Mouse (Mus musculus) hindbrain, embryonic 12.5 days (tissue): ENCODE measurements around the gene Akt3. TPM values are rescaled to one million over a fixed set of nuclear protein-coding genes. Genes with fewer than 3 reads are reported as not detected.
A peak's percentile ranks its signal among the peaks of the same experiment; 100 is the strongest.

Experiments
- ATAC-seq: fragments of 200-750 bp; cut with Nextera tagmentation; 2 replicates; pipeline ENCODE4 v1.8.0; 2017; ENCODE audit warnings: moderate TSS enrichment; ENCODE audit not compliant: low FRiP score
- H3K27ac ChIP-seq: fragments of 300-500 bp; sonication (generic); 2 replicates; pipeline ENCODE4 v1.5.1; 2016; ENCODE audit warnings: mild to moderate bottlenecking
- H3K27me3 ChIP-seq: fragments of 300-500 bp; sonication (generic); 2 replicates; pipeline ENCODE4 v1.6.1; 2016; ENCODE audit warnings: mild to moderate bottlenecking
- H3K36me3 ChIP-seq: fragments of 300-500 bp; sonication (generic); 2 replicates; pipeline ENCODE4 v1.6.1; 2016; ENCODE audit warnings: mild to moderate bottlenecking
- H3K4me1 ChIP-seq: fragments of 300-500 bp; sonication (generic); 2 replicates; pipeline ENCODE4 v1.6.1; 2016
- H3K4me2 ChIP-seq: fragments of 300-500 bp; sonication (generic); replicated peaks from 2 replicates; pipeline ENCODE4 v1.6.1; 2016; ENCODE audit warnings: mild to moderate bottlenecking
- H3K4me3 ChIP-seq: fragments of 300-500 bp; sonication (generic); 2 replicates; pipeline ENCODE4 v1.5.1; 2016; ENCODE audit warnings: mild to moderate bottlenecking
- H3K9ac ChIP-seq: fragments of 300-500 bp; sonication (generic); 2 replicates; pipeline ENCODE4 v1.6.1; 2016; ENCODE audit warnings: mild to moderate bottlenecking, moderate library complexity
- H3K9me3 ChIP-seq: fragments of 300-500 bp; sonication (generic); replicated peaks from 2 replicates; pipeline ENCODE4 v1.6.1; 2016; ENCODE audit warnings: mild to moderate bottlenecking
- WGBS: fragments of 180-500 bp; shearing (Covaris S2); methylation state at CpG from one replicate; pipeline ENCODE4 v1.1.7; 2016; 5-methylcytosine and 5-hydroxymethylcytosine counted together
- polyA plus RNA-seq: library from polyadenylated mRNA; unstranded; fragments of >200 nt; fragmentation: Nextera tagmentation; extraction: Ambion mirVana; gene quantifications from 2 replicates; pipeline ENCODE4 v1.2.1, GENCODE M21; 2016

Akt3 gene
- polyA plus RNA-seq, 1 experiment from 2014 or later, result 28.8 TPM

GRCm38 (mm10) chr1:177039093-177039674 lies 218.8 kb downstream of the Akt3 start:
- 0 out of 2 replicates have a peak, but pooled peaks have one; percentile 40 for ATAC-seq
- H3K9me3 ChIP-seq, result no peaks in the 10 kb centered on the region

GRCm38 (mm10) chr1:177038383-177038782 lies 219.6 kb downstream of the Akt3 start:
- H3K9me3 ChIP-seq, result no peaks in the 10 kb centered on the region
- no peak overlapping the region for H3K9ac ChIP-seq
- H3K4me2 ChIP-seq, result no peak overlapping the region
- H3K27me3 ChIP-seq, result no peaks in the 10 kb centered on the region
- H3K4me3 ChIP-seq, result no peak overlapping the region
- H3K4me1 ChIP-seq, result no peaks in the 10 kb centered on the region; the same call in 1 of the 2 replicates
- ATAC-seq, result no peak
- 40% methylated on average over 2 of the region's 2 CpGs for WGBS
- no peaks in the 10 kb centered on the region for H3K36me3 ChIP-seq
- H3K27ac ChIP-seq, result no peak overlapping the region

More at GRCm38 (mm10) chr1:177039093-177039674, 218.8 kb downstream of the Akt3 start:
- H3K4me2 ChIP-seq, result no peak overlapping the region
- H3K27me3 ChIP-seq, result no peaks in the 10 kb centered on the region
- H3K27ac ChIP-seq, result no peak overlapping the region
- H3K4me1 ChIP-seq, result no peaks in the 10 kb centered on the region; the same call in 1 of the 2 replicates
- no peaks in the 10 kb centered on the region for H3K36me3 ChIP-seq
- no peak overlapping the region for H3K9ac ChIP-seq
- H3K4me3 ChIP-seq, result no peak overlapping the region
- WGBS, result 72% methylated on average over 6 of the region's 6 CpGs

DNA sequence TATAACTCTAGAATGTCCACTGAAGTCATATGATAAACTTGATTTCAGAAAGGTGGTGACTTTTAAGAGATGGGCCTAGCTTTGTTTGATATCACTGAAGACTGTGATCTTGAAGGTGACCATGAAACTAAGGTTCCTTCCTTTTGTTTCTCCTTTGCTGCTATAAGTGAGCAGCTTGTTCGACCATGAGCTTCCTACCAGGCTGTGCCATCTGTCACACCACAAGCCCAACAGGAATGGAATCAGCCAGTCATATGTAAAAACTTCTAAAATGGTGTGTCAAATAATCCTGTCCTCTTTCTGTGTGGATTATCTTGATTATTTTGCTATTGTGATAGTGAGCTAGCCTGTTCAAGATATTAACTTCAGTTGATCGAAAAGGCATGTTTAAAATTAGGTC lies 222.5 kb downstream of the Akt3 start:
- H3K27me3 ChIP-seq, result no peaks in the 10 kb centered on the region
- no peak overlapping the region for H3K27ac ChIP-seq
- 78% methylated on average over 2 of the region's 2 CpGs for WGBS
- no peak overlapping the region for H3K4me3 ChIP-seq
- ATAC-seq, result no peak
- H3K9ac ChIP-seq, result no peak overlapping the region
- H3K4me1 ChIP-seq, result no peaks in the 10 kb centered on the region; the same call in 1 of the 2 replicates
- no peak overlapping the region for H3K4me2 ChIP-seq
- peaks cover 4% of the 10 kb centered on the region; the same call in 1 of the 2 replicates for H3K36me3 ChIP-seq
- H3K9me3 ChIP-seq, result no peaks in the 10 kb centered on the region

DNA sequence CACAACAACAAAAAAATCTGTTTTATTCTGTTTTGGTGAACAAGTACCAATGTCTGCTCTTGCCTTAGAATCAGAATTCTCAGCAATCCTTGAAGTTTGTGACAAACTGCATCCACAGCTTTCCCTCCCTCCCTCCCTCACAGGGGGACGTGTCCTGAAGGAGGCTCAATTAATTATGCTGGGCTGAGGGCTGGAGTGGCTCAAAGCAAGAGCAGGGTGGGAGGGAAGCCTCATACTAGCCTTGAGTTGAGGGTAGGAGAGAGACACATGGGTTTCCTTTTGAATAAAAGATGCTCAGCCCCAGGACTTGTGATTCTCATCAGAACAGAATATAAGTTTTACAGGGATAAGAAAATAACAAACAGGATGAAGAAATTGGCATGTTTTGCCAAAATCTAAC lies 225.8 kb downstream of the Akt3 start:
- Histone ChIP-seq H3K9ac (no peak overlapping the region), H3K4me1 (0 out of 2 replicates have a peak, but pooled peaks cover 2% of the 10 kb centered on the region), H3K4me3 (no peak overlapping the region), H3K36me3 (peaks cover 4% of the 10 kb centered on the region; the same call in 1 of the 2 replicates), H3K4me2 (no peak overlapping the region), H3K9me3 (no peaks in the 10 kb centered on the region), H3K27ac (no peak overlapping the region), H3K27me3 (no peaks in the 10 kb centered on the region)
- 9% methylated on average over 1 of the region's 1 CpGs for WGBS
- no peak for ATAC-seq

DNA sequence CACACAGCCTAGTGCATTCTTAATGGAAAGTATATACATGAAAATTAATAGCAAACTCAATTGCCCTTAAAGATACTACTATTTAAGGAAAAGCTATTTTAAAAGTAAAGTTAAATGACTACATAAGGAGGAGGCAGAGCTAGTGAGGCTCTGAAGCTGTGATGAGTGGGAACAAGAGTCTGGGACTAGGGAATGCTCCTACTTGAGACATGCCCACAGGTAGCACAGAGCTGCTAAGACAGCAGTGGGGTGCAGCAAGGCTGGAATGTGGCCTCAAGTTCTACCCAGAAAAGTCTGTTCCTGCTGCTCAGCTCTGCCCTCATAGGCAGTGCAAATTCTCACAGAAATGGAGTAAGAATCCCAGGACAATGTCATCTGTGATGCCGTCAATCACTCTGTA lies 226.8 kb downstream of the Akt3 start:
- Histone ChIP-seq H3K9ac (no peak overlapping the region), H3K27me3 (no peaks in the 10 kb centered on the region), H3K4me1 (0 out of 2 replicates have a peak, but pooled peaks cover 2% of the 10 kb centered on the region), H3K4me3 (no peak overlapping the region), H3K36me3 (peaks cover 4% of the 10 kb centered on the region; the same call in 1 of the 2 replicates), H3K4me2 (no peak overlapping the region), H3K9me3 (no peaks in the 10 kb centered on the region), H3K27ac (no peak overlapping the region)
- ATAC-seq, result no peak
- 94% methylated on average over 1 of the region's 1 CpGs for WGBS

DNA sequence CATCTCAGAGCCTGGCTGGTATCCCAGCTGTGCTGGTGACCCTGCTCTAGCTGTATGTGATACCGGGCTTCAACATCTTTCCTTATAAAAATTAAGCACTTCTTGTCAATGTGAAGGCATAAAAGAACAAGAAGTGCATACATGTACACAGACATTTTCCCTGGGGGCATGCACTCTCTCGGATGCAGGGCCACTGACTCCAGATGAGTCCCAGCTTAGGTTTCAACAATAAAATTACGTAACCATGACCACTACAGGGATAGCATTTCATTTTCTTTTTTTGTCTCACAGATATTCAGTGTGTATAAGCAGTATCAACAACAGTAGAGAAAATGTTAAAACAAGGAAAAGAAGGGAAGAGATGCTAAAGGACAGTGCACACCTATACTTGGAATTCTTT lies 227.3 kb downstream of the Akt3 start:
- no peak overlapping the region for H3K4me2 ChIP-seq
- ATAC-seq, result peak; percentile 29; the same call in 1 of the 2 replicates
- no peak overlapping the region for H3K4me3 ChIP-seq
- H3K27ac ChIP-seq, result no peak overlapping the region
- H3K9ac ChIP-seq, result no peak overlapping the region
- no peaks in the 10 kb centered on the region for H3K27me3 ChIP-seq
- peaks cover 4% of the 10 kb centered on the region; the same call in 1 of the 2 replicates for H3K36me3 ChIP-seq
- 0 out of 2 replicates have a peak, but pooled peaks cover 2% of the 10 kb centered on the region for H3K4me1 ChIP-seq
- WGBS, result 52% methylated on average over 3 of the region's 3 CpGs
- H3K9me3 ChIP-seq, result no peaks in the 10 kb centered on the region

GRCm38 (mm10) chr1:177029032-177029431 lies 229.0 kb downstream of the Akt3 start:
- Histone ChIP-seq H3K9ac (no peak overlapping the region), H3K9me3 (no peaks in the 10 kb centered on the region), H3K4me3 (no peak overlapping the region), H3K27me3 (no peaks in the 10 kb centered on the region), H3K27ac (no peak overlapping the region), H3K4me1 (0 out of 2 replicates have a peak, but pooled peaks cover 2% of the 10 kb centered on the region), H3K4me2 (no peak overlapping the region), H3K36me3 (peaks cover 11% of the 10 kb centered on the region; the same call in 1 of the 2 replicates)
- no peak for ATAC-seq
- 93% methylated on average over 2 of the region's 2 CpGs for WGBS

GRCm38 (mm10) chr1:177027706-177028105 lies 230.3 kb downstream of the Akt3 start:
- no peak for ATAC-seq
- Histone ChIP-seq H3K9ac (no peak overlapping the region), H3K9me3 (no peaks in the 10 kb centered on the region), H3K4me2 (no peak overlapping the region), H3K4me1 (0 out of 2 replicates have a peak, but pooled peaks cover 2% of the 10 kb centered on the region), H3K4me3 (no peak overlapping the region), H3K27ac (no peak overlapping the region), H3K36me3 (peaks cover 18% of the 10 kb centered on the region), H3K27me3 (no peaks in the 10 kb centered on the region)
- 97% methylated on average over 3 of the region's 3 CpGs for WGBS

GRCm38 (mm10) chr1:177022751-177023150 lies 235.3 kb downstream of the Akt3 start:
- Histone ChIP-seq H3K4me1 (0 out of 2 replicates have a peak, but pooled peaks cover 3% of the 10 kb centered on the region), H3K4me2 (no peak overlapping the region), H3K36me3 (peaks cover 18% of the 10 kb centered on the region), H3K9me3 (no peaks in the 10 kb centered on the region), H3K4me3 (no peak overlapping the region), H3K9ac (no peak overlapping the region), H3K27me3 (no peaks in the 10 kb centered on the region), H3K27ac (no peak overlapping the region)
- ATAC-seq, result no peak
- 73% methylated on average over 3 of the region's 3 CpGs for WGBS

GRCm38 (mm10) chr1:177019668-177020067 lies 238.3 kb downstream of the Akt3 start:
- ATAC-seq, result no peak
- 92% methylated on average over 5 of the region's 5 CpGs for WGBS
- H3K27me3 ChIP-seq, result no peaks in the 10 kb centered on the region
- H3K9me3 ChIP-seq, result no peaks in the 10 kb centered on the region
- H3K9ac ChIP-seq, result no peak overlapping the region
- H3K4me3 ChIP-seq, result no peak overlapping the region
- no peak overlapping the region for H3K27ac ChIP-seq
- H3K36me3 ChIP-seq, result peaks cover 12% of the 10 kb centered on the region
- H3K4me1 ChIP-seq, result peaks cover 20% of the 10 kb centered on the region
- H3K4me2 ChIP-seq, result no peak overlapping the region

DNA sequence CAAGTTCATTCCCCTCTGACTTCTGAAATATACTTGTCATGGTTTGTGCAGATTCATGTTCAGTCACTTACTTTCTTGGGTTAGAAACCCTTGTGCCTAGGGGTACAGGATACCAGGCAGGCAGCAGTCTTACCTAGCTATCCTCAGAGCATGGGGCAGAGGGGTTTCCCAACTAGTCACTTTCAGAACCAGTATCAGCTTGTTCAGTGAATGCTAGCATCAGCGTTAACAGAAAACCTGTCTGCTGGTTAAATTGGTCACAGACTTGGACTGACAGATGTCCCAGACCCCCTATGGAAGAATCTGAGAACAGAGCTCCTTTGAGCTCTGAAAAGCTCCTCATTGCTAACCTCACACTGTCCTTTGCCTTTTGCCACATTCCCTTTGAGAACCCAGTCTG lies 239.3 kb downstream of the Akt3 start:
- H3K27ac ChIP-seq, result no peak overlapping the region
- H3K36me3 ChIP-seq, result peaks cover 12% of the 10 kb centered on the region

GRCm38 (mm10) chr1:177016729-177017128 lies 241.3 kb downstream of the Akt3 start:
- Histone ChIP-seq H3K4me3 (no peak overlapping the region), H3K4me2 (no peak overlapping the region), H3K4me1 (peaks cover 26% of the 10 kb centered on the region), H3K27ac (no peak overlapping the region), H3K36me3 (no peaks in the 10 kb centered on the region; the same call in 1 of the 2 replicates), H3K9ac (no peak overlapping the region), H3K27me3 (no peaks in the 10 kb centered on the region), H3K9me3 (no peaks in the 10 kb centered on the region)
- no peak for ATAC-seq
- 95% methylated on average over 2 of the region's 2 CpGs for WGBS

More for the DNA sequence above, 239.3 kb downstream of the Akt3 start:
- no peak overlapping the region for H3K9ac ChIP-seq
- no peaks in the 10 kb centered on the region for H3K27me3 ChIP-seq
- no peak for ATAC-seq
- 82% methylated on average over 1 of the region's 1 CpGs for WGBS
- H3K4me3 ChIP-seq, result no peak overlapping the region
- no peaks in the 10 kb centered on the region for H3K9me3 ChIP-seq
- H3K4me2 ChIP-seq, result no peak overlapping the region
- peaks cover 22% of the 10 kb centered on the region for H3K4me1 ChIP-seq

DNA sequence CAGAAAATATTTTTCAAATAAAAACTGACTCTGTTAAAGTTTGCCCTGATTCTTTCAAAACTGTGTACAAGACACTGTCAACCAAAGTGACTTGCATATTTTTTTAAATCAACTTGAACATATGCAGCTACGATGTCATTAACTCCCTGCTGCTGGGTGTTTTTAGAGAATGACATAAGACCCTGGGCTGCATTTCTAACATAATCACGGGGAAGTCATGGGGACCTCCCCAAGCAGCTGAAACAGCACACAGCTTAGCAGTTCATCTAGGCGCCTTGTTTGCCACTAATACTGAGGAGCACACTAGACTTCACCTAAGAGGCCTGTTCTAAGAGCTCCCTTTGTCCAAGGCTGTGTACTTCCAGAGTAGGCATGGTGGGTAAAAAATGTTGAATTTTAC lies 242.1 kb downstream of the Akt3 start:
- H3K9me3 ChIP-seq, result no peaks in the 10 kb centered on the region
- H3K4me2 ChIP-seq, result no peak overlapping the region
- H3K4me1 ChIP-seq, result peaks cover 34% of the 10 kb centered on the region
- 40% methylated on average over 3 of the region's 3 CpGs for WGBS
- peak overlapping the region; percentile 17; the same call in 1 of the 2 replicates for H3K27ac ChIP-seq
- H3K27me3 ChIP-seq, result no peaks in the 10 kb centered on the region
- no peak overlapping the region for H3K4me3 ChIP-seq
- H3K9ac ChIP-seq, result no peak overlapping the region
- no peaks in the 10 kb centered on the region; the same call in 1 of the 2 replicates for H3K36me3 ChIP-seq
- ATAC-seq, result no peak
